Mouse (Mus musculus): ENCODE results near the gene Lin54. TPM values are rescaled to one million over a fixed set of nuclear protein-coding genes. Genes with fewer than 3 reads are reported as not detected.
A peak's percentile ranks its signal among the peaks of the same experiment; 100 is the strongest.

Lin54 gene
- polyA plus RNA-seq, 1 experiment = 5.2 TPM

GRCm38 (mm10) chr5:100520223-100520622 lies 19.8 kb upstream of the Lin54 start:
- H3K36me3 ChIP-seq (ENCODE audit: control insufficient read depth, insufficient read depth) = peaks cover 13% of the 10 kb centered on the region
- H3K27me3 ChIP-seq (ENCODE audit: control insufficient read depth, insufficient read depth, insufficient read length) = no peaks in the 10 kb centered on the region
- TF ChIP-seq CEBPB (IDR thresholded peaks at IDR 0.05; ENCODE audit: low read depth) (no peak), FOSL1 (IDR thresholded peaks at IDR 0.05; ENCODE audit: insufficient read depth, low read length, poor library complexity, severe bottlenecking) (no peak), MYOG (IDR thresholded peaks at IDR 0.05; ENCODE audit: control insufficient read depth, extremely low read depth, insufficient read length) (no peak), USF1 (IDR thresholded peaks at IDR 0.05; ENCODE audit: low read depth) (no peak), MAX (IDR thresholded peaks at IDR 0.05) (no peak), CTCF (IDR thresholded peaks at IDR 0.05; ENCODE audit: control insufficient read depth, insufficient read depth, insufficient read length) (no peak), MYOD1 (IDR thresholded peaks at IDR 0.05; ENCODE audit: control insufficient read depth, insufficient read length, low read depth) (no peak)
- H3K79me2 ChIP-seq (ENCODE audit: control insufficient read depth, insufficient read depth) = peaks cover 70% of the 10 kb centered on the region
- H3K4me3 ChIP-seq (ENCODE audit: insufficient read depth, poor library complexity, severe bottlenecking) = no peak overlapping the region
- H3ac ChIP-seq (ENCODE audit: control insufficient read depth, insufficient read length, low read depth) = no peak overlapping the region
- H3K79me3 ChIP-seq (ENCODE audit: low read depth) = peaks cover 62% of the 10 kb centered on the region

- H3K79me3 ChIP-seq (ENCODE audit: low read depth) = peaks cover 51% of the 10 kb centered on the region
Observed at GRCm38 (mm10) chr5:100519027-100519411, 18.6 kb upstream of the Lin54 start.

GRCm38 (mm10) chr5:100518049-100519026 lies 17.9 kb upstream of the Lin54 start, which contains the start of gene Cops4:
Cops4 (plus strand) TSS chr5:100518309.
- TF ChIP-seq MAX (IDR thresholded peaks at IDR 0.05) (peak; percentile 79), MYOD1 (IDR thresholded peaks at IDR 0.05; ENCODE audit: control insufficient read depth, insufficient read length, low read depth) (no peak), USF1 (IDR thresholded peaks at IDR 0.05; ENCODE audit: low read depth) (peak; percentile 1), MYOG (IDR thresholded peaks at IDR 0.05; ENCODE audit: control insufficient read depth, extremely low read depth, insufficient read length) (no peak), CEBPB (IDR thresholded peaks at IDR 0.05; ENCODE audit: low read depth) (no peak)
- Histone ChIP-seq H3K79me2 (ENCODE audit: control insufficient read depth, insufficient read depth) (peaks cover 51% of the 10 kb centered on the region), H3K79me3 (ENCODE audit: low read depth) (peaks cover 44% of the 10 kb centered on the region), H3K36me3 (ENCODE audit: control insufficient read depth, insufficient read depth) (peaks cover 8% of the 10 kb centered on the region), H3ac (ENCODE audit: control insufficient read depth, insufficient read length, low read depth) (peak within 1 kb of the TSS; percentile 47), H3K4me3 (ENCODE audit: insufficient read depth, poor library complexity, severe bottlenecking) (peak within 1 kb of the TSS; percentile 86), H3K27me3 (ENCODE audit: control insufficient read depth, insufficient read depth, insufficient read length) (no peaks in the 10 kb centered on the region)

More at GRCm38 (mm10) chr5:100519027-100519411, 18.6 kb upstream of the Lin54 start:
- TF ChIP-seq MYOD1 (IDR thresholded peaks at IDR 0.05; ENCODE audit: control insufficient read depth, insufficient read length, low read depth) (no peak), MYOG (IDR thresholded peaks at IDR 0.05; ENCODE audit: control insufficient read depth, extremely low read depth, insufficient read length) (no peak), MAX (IDR thresholded peaks at IDR 0.05) (no peak), FOSL1 (IDR thresholded peaks at IDR 0.05; ENCODE audit: insufficient read depth, low read length, poor library complexity, severe bottlenecking) (no peak), USF1 (IDR thresholded peaks at IDR 0.05; ENCODE audit: low read depth) (no peak), CTCF (IDR thresholded peaks at IDR 0.05; ENCODE audit: control insufficient read depth, insufficient read depth, insufficient read length) (no peak), CEBPB (IDR thresholded peaks at IDR 0.05; ENCODE audit: low read depth) (no peak)
- Histone ChIP-seq H3K79me2 (ENCODE audit: control insufficient read depth, insufficient read depth) (peaks cover 58% of the 10 kb centered on the region), H3K27me3 (ENCODE audit: control insufficient read depth, insufficient read depth, insufficient read length) (no peaks in the 10 kb centered on the region), H3ac (ENCODE audit: control insufficient read depth, insufficient read length, low read depth) (peak overlapping the region; percentile 47), H3K4me3 (ENCODE audit: insufficient read depth, poor library complexity, severe bottlenecking) (peak overlapping the region; percentile 86), H3K36me3 (ENCODE audit: control insufficient read depth, insufficient read depth) (peaks cover 8% of the 10 kb centered on the region)

- Histone ChIP-seq H3K4me3 (ENCODE audit: insufficient read depth, poor library complexity, severe bottlenecking) (no peak overlapping the region), H3K27me3 (ENCODE audit: control insufficient read depth, insufficient read depth, insufficient read length) (peaks cover 4% of the 10 kb centered on the region)
- no peak for TF ChIP-seq MYOD1 (IDR thresholded peaks at IDR 0.05; ENCODE audit: control insufficient read depth, insufficient read length, low read depth)
- TF ChIP-seq CTCF (IDR thresholded peaks at IDR 0.05; ENCODE audit: control insufficient read depth, insufficient read depth, insufficient read length) = no peak
- TF ChIP-seq MAX (IDR thresholded peaks at IDR 0.05) = no peak
- TF ChIP-seq USF1 (IDR thresholded peaks at IDR 0.05; ENCODE audit: low read depth) = no peak
- no peak for TF ChIP-seq MYOG (IDR thresholded peaks at IDR 0.05; ENCODE audit: control insufficient read depth, extremely low read depth, insufficient read length)
- no peak for TF ChIP-seq FOSL1 (IDR thresholded peaks at IDR 0.05; ENCODE audit: insufficient read depth, low read length, poor library complexity, severe bottlenecking)
- TF ChIP-seq CEBPB (IDR thresholded peaks at IDR 0.05; ENCODE audit: low read depth) = no peak
Observed at GRCm38 (mm10) chr5:100512576-100512975, 12.1 kb upstream of the Lin54 start.

GRCm38 (mm10) chr5:100509247-100509646 lies 8.8 kb upstream of the Lin54 start:
- H3K36me3 ChIP-seq (ENCODE audit: control insufficient read depth, insufficient read depth) = no peaks in the 10 kb centered on the region
- H3K79me3 ChIP-seq (ENCODE audit: low read depth) = no peaks in the 10 kb centered on the region
- H3K27me3 ChIP-seq (ENCODE audit: control insufficient read depth, insufficient read depth, insufficient read length) = peaks cover 4% of the 10 kb centered on the region
- H3K4me3 ChIP-seq (ENCODE audit: insufficient read depth, poor library complexity, severe bottlenecking) = no peak overlapping the region
- H3K79me2 ChIP-seq (ENCODE audit: control insufficient read depth, insufficient read depth) = no peaks in the 10 kb centered on the region
- no peak overlapping the region for H3ac ChIP-seq (ENCODE audit: control insufficient read depth, insufficient read length, low read depth)
- TF ChIP-seq CEBPB (IDR thresholded peaks at IDR 0.05; ENCODE audit: low read depth) (no peak), FOSL1 (IDR thresholded peaks at IDR 0.05; ENCODE audit: insufficient read depth, low read length, poor library complexity, severe bottlenecking) (no peak), USF1 (IDR thresholded peaks at IDR 0.05; ENCODE audit: low read depth) (no peak), MYOG (IDR thresholded peaks at IDR 0.05; ENCODE audit: control insufficient read depth, extremely low read depth, insufficient read length) (no peak), MAX (IDR thresholded peaks at IDR 0.05) (no peak), CTCF (IDR thresholded peaks at IDR 0.05; ENCODE audit: control insufficient read depth, insufficient read depth, insufficient read length) (no peak), MYOD1 (IDR thresholded peaks at IDR 0.05; ENCODE audit: control insufficient read depth, insufficient read length, low read depth) (no peak)

More at GRCm38 (mm10) chr5:100512576-100512975, 12.1 kb upstream of the Lin54 start:
- H3ac ChIP-seq (ENCODE audit: control insufficient read depth, insufficient read length, low read depth) = no peak overlapping the region
- H3K36me3 ChIP-seq (ENCODE audit: control insufficient read depth, insufficient read depth) = no peaks in the 10 kb centered on the region
- no peaks in the 10 kb centered on the region for H3K79me3 ChIP-seq (ENCODE audit: low read depth)
- H3K79me2 ChIP-seq (ENCODE audit: control insufficient read depth, insufficient read depth) = no peaks in the 10 kb centered on the region
